Mouse (Mus musculus) erythroblast, adult 5-6 weeks (primary cell): Measurements from ENCODE around the gene Nxpe5. TPM values are rescaled to one million over a fixed set of nuclear protein-coding genes. Genes with fewer than 3 reads are reported as not detected.

Experiments used
- ATAC-seq: replicated peaks from 2 replicates; pipeline ENCODE4 v1.8.0; 2016; ENCODE audit warnings: moderate number of reproducible peaks, mild to moderate bottlenecking, moderate TSS enrichment, inconsistent platforms; ENCODE audit not compliant: poor library complexity, low FRiP score, severe bottlenecking
- total RNA-seq, 2 experiments: library from RNA; stranded (forward) in 1 of 2; stranded (reverse) in 1 of 2; fragments of 150-400 nt in 1 of 2; fragments of 200-764, 138-1000 nt in 1 of 2; gene quantifications; 2 replicates each; pipeline versions ENCODE4 v1.2.3 to v1.2.4; 2015 to 2017; ENCODE audit warnings: low replicate concordance in 2 of 2

Nxpe5 gene
- total RNA-seq, 2 experiments from 2014 or later, result not detected

DNA sequence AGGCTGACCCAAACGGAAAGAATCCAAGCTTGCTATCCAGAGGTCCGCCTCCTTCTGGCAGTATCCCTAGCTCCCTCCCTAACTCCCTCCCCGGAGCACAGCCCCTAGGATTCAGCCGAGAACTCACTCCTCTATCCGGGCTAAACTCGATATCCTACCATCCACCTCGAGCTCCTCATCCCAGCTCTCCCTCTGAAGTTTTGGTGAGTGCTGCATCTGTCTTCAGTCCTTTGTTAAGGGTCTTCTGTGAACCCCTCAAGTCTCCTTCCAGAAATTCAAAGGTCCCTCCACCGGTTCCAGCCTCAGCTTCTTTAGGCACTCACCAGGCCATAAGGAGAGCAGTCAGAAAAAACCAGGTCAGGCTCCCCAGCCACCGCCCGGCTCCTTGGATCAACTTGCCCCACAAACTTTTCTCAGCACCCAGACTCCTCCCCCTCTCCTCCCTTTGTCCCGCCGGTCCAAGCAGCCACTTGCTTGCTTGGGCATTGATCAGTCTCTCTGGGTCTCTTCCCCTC, 46.8 kb downstream of the Nxpe5 start, which contains the start of gene Gal3st4:
TSS of gene Gal3st4 (minus strand) at position 432 of the 515 bp plus-strand sequence.
- ATAC-seq, result no peak

DNA sequence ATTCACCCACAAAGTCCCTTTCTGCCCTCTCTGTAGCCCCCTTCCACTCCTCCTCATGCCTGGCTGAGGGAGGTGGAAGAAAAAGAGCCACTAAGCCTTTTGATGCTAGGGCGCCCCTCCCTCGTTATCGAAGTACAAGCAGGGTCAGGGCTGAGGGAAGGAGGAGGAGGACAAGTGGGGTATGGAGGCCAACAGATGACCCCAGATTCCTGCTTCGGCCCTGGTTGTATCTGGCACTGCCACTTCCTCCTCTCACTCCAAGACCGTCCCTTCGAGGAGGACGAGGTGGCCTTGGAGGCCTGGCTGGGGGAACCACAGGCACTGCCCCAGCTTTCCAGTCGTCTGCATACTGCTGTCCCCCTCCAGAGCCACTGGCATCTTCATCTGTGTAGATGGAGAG, 48.5 kb downstream of the Nxpe5 start:
- ATAC-seq, result no peak

DNA sequence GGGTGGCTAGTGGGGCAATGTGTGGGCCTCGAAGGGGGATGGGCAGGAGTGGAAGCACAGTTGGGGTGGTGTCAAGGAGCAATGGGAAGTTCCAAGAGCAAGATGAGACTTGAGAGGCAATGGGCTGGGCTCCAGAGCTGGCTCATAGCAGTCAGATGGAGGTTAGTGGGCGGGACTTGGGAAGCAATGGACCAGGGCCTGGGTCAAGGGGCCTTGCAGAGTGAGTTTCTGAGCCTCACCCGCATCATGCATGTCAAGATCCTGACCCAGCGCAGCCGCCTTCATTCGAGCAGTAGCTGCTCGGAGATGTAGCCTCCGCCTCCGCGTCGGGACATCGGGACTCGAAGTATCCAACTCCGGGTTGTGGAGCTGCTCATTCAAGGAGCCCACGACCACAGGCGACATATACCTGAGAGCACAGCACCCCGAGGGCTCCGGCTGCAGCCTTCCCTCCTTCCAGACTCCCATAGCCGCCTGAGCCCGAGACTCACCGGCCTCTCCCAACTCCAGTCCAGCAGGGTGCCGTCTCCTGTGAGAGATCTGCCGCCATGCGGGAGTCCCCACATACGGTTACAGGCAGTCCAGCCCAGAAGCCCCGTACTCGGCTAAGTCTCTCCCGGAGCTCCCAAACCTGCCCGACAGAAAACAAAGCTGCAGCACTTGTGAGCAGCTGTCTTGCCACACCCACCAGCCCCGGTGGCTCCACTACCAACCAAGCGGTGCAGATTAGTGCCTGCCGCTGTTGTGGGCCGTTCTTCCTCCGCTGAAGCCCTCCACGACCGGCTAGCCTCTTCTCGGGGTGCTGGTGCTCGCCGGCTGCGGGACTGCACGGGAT, 49.7 kb downstream of the Nxpe5 start:
- ATAC-seq, result no peak

DNA sequence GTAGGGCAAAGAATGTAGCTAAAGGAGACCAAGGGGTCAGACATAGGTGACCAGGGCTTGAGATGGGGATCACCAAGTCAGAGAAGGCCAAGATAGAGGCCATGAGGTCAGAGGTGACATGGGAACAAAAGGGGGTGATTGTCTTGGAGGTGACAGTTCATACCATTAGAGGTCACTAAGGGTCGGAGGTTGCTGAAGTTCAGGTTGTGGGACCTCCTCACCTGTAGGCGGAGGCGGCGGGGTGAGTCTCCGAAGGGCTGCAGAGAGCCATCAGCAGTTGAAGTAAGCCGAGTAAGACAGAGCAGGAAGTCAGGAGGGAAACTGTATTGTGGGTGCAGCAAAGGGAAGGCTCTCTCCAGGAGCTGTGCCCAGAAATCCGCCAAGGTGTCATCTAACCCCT, 52.3 kb downstream of the Nxpe5 start:
- ATAC-seq, result no peak

DNA sequence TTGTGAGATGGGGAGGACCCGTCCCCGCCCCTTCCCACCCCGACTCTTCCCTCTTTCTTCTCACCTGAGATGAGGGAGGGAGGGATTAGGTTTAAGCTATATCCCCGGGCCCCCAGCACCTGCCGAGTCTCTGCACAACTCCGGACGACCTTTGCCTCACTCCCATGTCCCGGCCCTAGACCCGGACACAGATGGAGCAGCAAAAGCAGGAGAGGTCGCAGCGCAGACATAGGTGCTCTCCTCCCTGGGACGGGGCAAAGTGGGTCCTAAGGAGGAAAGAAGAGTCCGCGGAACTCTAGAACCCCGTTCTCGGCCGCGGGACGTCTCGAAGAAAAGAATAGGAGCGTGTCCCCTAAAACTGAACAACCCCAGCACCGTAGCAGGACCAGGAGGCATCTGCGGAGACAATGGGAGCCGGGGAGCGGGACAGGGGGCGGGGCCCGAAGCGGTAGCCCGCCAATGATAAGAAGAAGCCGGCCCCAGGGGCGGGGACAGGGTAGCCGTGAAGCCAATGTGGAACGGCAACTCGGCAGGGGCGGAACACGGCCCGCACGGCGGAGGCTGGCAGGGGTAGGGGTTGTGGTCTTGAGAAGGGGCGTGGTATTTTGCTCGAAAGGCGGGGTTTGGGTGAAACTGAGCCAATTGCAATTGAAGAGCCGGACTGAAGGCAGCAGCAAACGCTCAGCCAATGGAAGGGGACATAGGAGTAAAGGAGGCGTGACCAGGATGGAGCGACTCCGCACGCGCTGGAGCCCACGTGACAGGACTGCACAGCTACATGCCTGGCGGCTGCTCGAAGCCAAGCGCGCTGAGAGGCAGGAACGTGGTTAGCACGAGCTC, 54.1 kb downstream of the Nxpe5 start, which contains the start of the genes Gm43720, Gpc2 and Stag3:
TSS of gene Gm43720 (minus strand) at position 374 of the 840 bp plus-strand sequence.
TSS of gene Gpc2 (minus strand) at position 421 of the 840 bp plus-strand sequence.
TSS of gene Stag3 (plus strand) at position 656 of the 840 bp plus-strand sequence.
- ATAC-seq, result peak; percentile 94

DNA sequence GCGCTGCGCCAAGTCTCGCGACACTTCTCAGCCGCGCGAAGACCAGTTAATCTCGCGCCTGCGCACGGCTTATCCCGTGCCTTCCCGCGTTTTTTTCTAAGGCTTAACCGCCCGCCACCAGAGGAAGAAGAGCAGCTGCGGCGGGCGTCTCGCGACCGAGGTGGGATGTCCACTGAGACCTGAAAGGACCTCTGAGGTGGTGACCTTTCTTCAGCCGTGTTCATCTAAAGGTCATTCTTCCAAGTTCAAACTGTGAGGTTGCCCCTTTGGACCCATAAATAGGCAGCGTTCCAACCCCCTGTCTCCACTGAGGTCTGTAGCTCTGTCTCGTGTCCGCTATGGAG, 54.7 kb downstream of the Nxpe5 start:
- ATAC-seq, result no peak

DNA sequence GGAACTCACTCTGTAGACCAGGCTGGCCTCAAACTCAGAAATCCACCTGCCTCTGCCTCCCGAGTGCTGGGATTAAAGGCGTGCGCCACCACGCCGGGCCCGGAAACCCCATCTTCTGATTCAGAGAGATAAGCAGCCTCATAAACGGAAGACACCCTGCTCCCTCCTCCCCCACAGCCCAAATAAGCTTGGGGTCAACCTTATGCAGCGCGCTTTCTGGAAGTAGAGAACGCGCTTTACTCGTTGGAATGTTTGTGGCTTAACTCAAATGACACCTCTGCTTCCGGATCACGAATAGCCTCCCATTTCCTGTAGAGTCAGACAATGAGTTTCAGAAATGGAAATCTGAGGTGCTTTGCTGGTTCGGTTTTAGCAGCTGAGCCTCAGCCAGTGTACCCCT, 55.1 kb downstream of the Nxpe5 start:
- no peak for ATAC-seq

DNA sequence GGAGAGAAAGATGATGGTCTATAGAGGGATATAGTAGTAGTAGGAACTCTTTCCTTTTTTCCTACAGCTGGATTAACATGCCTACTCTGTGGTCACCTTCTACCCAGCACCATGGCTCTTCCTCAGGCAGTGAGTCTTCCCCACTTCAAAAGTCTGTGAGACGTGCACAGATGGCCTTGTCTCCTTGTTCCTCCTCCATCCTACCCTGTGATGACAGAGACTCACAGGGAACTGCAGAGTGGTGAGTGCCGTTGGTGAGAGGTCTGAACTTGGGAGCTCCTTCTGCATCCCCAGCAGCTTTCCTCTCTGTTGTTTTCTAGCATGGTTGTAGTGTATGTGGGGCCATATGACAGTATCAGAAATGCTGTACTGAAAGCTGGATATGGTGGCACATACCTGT, 56.1 kb downstream of the Nxpe5 start:
- ATAC-seq, result no peak

DNA sequence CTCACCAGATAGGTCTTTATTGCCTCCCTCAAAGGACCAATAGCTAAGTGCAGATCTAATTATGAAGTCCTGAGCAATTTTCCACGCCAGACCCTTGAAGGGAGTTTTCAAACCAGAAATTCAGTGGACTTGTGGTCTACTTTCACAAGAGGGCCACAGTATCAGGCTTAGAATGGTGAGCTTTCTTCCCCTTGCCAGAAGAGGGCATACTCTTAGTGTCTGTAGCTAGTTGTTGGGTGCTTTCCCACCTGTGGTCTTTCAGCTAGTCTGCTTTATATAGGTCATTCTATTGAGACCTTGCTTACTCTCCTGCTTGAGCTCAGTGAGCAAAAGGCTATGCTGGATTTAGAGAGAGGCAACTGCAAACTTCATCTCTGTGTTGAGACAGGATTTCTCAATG, 57.8 kb downstream of the Nxpe5 start:
- ATAC-seq, result no peak

DNA sequence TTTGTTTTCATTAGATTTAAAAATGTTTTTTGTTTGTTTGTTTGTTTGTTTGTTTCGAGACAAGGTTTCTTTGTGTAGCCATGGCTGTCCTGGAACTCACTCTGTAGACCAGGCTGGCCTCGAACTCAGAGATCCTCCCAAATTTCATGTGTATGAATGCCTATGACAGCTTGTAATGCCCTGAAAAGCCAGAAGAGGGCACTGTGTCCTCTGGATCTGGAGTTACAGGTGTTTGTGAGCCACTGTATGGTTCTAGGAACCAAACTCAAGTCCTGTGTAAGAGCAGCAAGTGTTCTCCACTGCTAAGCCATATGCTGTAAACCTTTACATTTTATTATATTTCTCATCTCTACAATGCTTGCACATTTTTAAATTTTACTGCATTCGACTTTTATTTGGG, 62.2 kb downstream of the Nxpe5 start:
- ATAC-seq, result no peak

DNA sequence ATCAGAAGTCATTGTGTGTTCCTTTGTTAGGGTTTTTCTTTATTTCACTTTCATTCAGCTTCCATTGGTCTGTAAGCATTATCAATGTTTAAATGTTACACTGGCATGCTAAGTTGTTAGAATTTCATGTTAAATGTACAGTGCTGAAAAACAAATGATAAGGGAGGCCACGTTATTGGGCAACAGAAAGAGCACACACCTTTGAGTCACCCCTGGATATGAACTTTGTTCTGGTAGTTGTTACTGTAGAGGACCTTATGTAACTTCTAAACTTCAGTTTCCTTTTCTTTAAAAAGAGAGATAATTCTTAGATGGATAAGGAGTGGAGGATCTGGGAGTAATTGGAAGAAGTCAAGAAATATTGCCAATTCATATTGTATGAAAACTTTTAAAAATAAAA, 65.9 kb downstream of the Nxpe5 start:
- ATAC-seq, result no peak

DNA sequence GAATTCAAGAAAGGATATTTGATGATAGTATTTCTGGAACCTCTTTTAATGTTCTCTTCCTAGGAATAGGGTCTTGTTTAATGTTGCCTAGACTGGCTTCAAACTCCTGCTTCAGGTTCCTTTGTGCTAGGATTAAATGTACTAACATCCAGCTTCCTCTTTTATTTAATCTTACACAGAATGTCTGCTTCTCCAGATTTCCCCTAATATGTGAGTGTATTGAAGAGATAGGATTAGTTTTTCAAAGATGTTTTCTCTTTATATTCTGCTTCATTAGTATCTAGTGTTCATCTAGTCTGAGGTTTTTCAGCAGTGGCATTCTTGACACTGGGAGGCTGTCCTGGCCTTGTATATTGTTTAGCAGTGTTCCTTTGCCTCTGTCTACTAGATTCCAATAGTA, 68.5 kb downstream of the Nxpe5 start:
- ATAC-seq, result no peak

DNA sequence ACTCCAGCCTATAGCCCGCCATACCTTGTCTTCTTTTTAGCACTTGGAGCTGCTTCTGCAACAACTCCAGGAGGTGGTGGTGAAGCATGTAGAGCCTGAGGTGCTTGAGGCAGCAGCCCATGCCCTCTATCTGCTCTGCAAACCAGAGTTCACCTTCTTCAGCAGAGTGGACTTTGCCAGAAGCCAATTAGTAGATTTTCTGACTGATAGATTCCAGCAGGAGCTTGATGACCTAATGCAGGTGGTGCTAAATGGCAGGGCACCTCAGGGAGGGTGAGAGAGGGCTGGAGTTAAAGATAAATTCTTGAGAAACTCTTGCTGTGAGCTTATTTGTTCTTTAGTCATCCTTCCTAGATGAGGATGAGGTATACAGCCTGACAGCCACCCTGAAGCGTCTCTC, 73.9 kb downstream of the Nxpe5 start:
- ATAC-seq, result no peak

Other genes with a start within 250 kb of the Nxpe5 start
- not detected in 2 replicates for gene Azgp1, start 244.4 kb upstream of the Nxpe5 start, total RNA-seq (2015; ENCODE audit: low replicate concordance)
- gene Azgp1, start 244.4 kb upstream of the Nxpe5 start, total RNA-seq (2017; ENCODE audit: low replicate concordance), result not detected in 2 replicates
- gene Smok3a, start 204.6 kb upstream of the Nxpe5 start, total RNA-seq (2015; ENCODE audit: low replicate concordance), result not detected in 2 replicates
- 0.09 TPM in 1 of 2 replicates, not detected in the other for gene Smok3a, start 204.6 kb upstream of the Nxpe5 start, total RNA-seq (2017; ENCODE audit: low replicate concordance)
- not detected in 2 replicates for gene Smok3b, start 204.5 kb upstream of the Nxpe5 start, total RNA-seq (2015; ENCODE audit: low replicate concordance)
- not detected in 2 replicates for gene Smok3b, start 204.5 kb upstream of the Nxpe5 start, total RNA-seq (2017; ENCODE audit: low replicate concordance)
- gene Smok3c, start 172.7 kb upstream of the Nxpe5 start, total RNA-seq (2015; ENCODE audit: low replicate concordance), result not detected in 2 replicates
- not detected in 2 replicates for gene Smok3c, start 172.7 kb upstream of the Nxpe5 start, total RNA-seq (2017; ENCODE audit: low replicate concordance)
- 10.0 and 15.7 TPM in 2 replicates for gene Zkscan1, start 140.8 kb upstream of the Nxpe5 start, total RNA-seq (2015; ENCODE audit: low replicate concordance)
- 11.1 and 16.9 TPM in 2 replicates for gene Zkscan1, start 140.8 kb upstream of the Nxpe5 start, total RNA-seq (2017; ENCODE audit: low replicate concordance)
- gene Zscan21, start 109.0 kb upstream of the Nxpe5 start, total RNA-seq (2015; ENCODE audit: low replicate concordance), result 3.8 and 9.2 TPM in 2 replicates
- gene Zscan21, start 109.0 kb upstream of the Nxpe5 start, total RNA-seq (2017; ENCODE audit: low replicate concordance), result 6.8 and 13.2 TPM in 2 replicates
- 0.77 TPM in 1 of 2 replicates, not detected in the other for gene Zfp113, start 70.2 kb upstream of the Nxpe5 start, total RNA-seq (2015; ENCODE audit: low replicate concordance)
- gene Zfp113, start 70.2 kb upstream of the Nxpe5 start, total RNA-seq (2017; ENCODE audit: low replicate concordance), result 2.6 and 5.4 TPM in 2 replicates
- 23.0 and 62.8 TPM in 2 replicates for gene Cops6, start 64.8 kb upstream of the Nxpe5 start, total RNA-seq (2015; ENCODE audit: low replicate concordance)
- gene Cops6, start 64.8 kb upstream of the Nxpe5 start, total RNA-seq (2017; ENCODE audit: low replicate concordance), result 17.0 and 19.7 TPM in 2 replicates
- gene Ap4m1, start 53.9 kb upstream of the Nxpe5 start, total RNA-seq (2015; ENCODE audit: low replicate concordance), result 4.8 and 5.6 TPM in 2 replicates
- gene Ap4m1, start 53.9 kb upstream of the Nxpe5 start, total RNA-seq (2017; ENCODE audit: low replicate concordance), result 7.9 and 12.5 TPM in 2 replicates
- gene Mcm7, start 53.5 kb upstream of the Nxpe5 start, total RNA-seq (2015; ENCODE audit: low replicate concordance), result 78.0 and 100 TPM in 2 replicates
- 155 and 180 TPM in 2 replicates for gene Mcm7, start 53.5 kb upstream of the Nxpe5 start, total RNA-seq (2017; ENCODE audit: low replicate concordance)
- gene Taf6, start 38.4 kb upstream of the Nxpe5 start, total RNA-seq (2015; ENCODE audit: low replicate concordance), result 10.6 and 16.9 TPM in 2 replicates
- 10.9 and 11.5 TPM in 2 replicates for gene Taf6, start 38.4 kb upstream of the Nxpe5 start, total RNA-seq (2017; ENCODE audit: low replicate concordance)
- gene Cnpy4, start 38.4 kb upstream of the Nxpe5 start, total RNA-seq (2015; ENCODE audit: low replicate concordance), result 7.3 and 12.1 TPM in 2 replicates
- gene Cnpy4, start 38.4 kb upstream of the Nxpe5 start, total RNA-seq (2017; ENCODE audit: low replicate concordance), result 6.3 and 13.1 TPM in 2 replicates
- gene Mblac1, start 31.6 kb upstream of the Nxpe5 start, total RNA-seq (2015; ENCODE audit: low replicate concordance), result 1.0 TPM in 1 of 2 replicates, not detected in the other
- 2.2 and 2.5 TPM in 2 replicates for gene Mblac1, start 31.6 kb upstream of the Nxpe5 start, total RNA-seq (2017; ENCODE audit: low replicate concordance)
- 34.5 and 63.6 TPM in 2 replicates for gene Lamtor4, start 29.6 kb downstream of the Nxpe5 start, total RNA-seq (2015; ENCODE audit: low replicate concordance)
- gene Lamtor4, start 29.6 kb downstream of the Nxpe5 start, total RNA-seq (2017; ENCODE audit: low replicate concordance), result 11.3 and 13.1 TPM in 2 replicates
- 9.0 and 16.9 TPM in 2 replicates for gene BC037034, start 38.1 kb downstream of the Nxpe5 start, total RNA-seq (2015; ENCODE audit: low replicate concordance)
- gene BC037034, start 38.1 kb downstream of the Nxpe5 start, total RNA-seq (2017; ENCODE audit: low replicate concordance), result 10.5 and 20.8 TPM in 2 replicates
- gene Gal3st4, start 46.9 kb downstream of the Nxpe5 start, total RNA-seq (2015; ENCODE audit: low replicate concordance), result not detected in 2 replicates
- gene Gal3st4, start 46.9 kb downstream of the Nxpe5 start, total RNA-seq (2017; ENCODE audit: low replicate concordance), result not detected in 2 replicates
- gene Gm43720, start 54.1 kb downstream of the Nxpe5 start, total RNA-seq (2015; ENCODE audit: low replicate concordance), result 0.21 TPM in 1 of 2 replicates, not detected in the other
- gene Gm43720, start 54.1 kb downstream of the Nxpe5 start, total RNA-seq (2017; ENCODE audit: low replicate concordance), result not detected in 2 replicates
- gene Gpc2, start 54.1 kb downstream of the Nxpe5 start, total RNA-seq (2015; ENCODE audit: low replicate concordance), result 2.9 TPM in 1 of 2 replicates, not detected in the other
- 1.7 TPM in 1 of 2 replicates, not detected in the other for gene Gpc2, start 54.1 kb downstream of the Nxpe5 start, total RNA-seq (2017; ENCODE audit: low replicate concordance)
- 9.0 and 25.7 TPM in 2 replicates for gene Stag3, start 54.3 kb downstream of the Nxpe5 start, total RNA-seq (2015; ENCODE audit: low replicate concordance)
- 5.6 and 10.9 TPM in 2 replicates for gene Stag3, start 54.3 kb downstream of the Nxpe5 start, total RNA-seq (2017; ENCODE audit: low replicate concordance)
- gene Pvrig, start 116.1 kb downstream of the Nxpe5 start, total RNA-seq (2015; ENCODE audit: low replicate concordance), result not detected in 2 replicates
- gene Pvrig, start 116.1 kb downstream of the Nxpe5 start, total RNA-seq (2017; ENCODE audit: low replicate concordance), result 0.17 TPM in 1 of 2 replicates, not detected in the other
- 3.6 and 6.0 TPM in 2 replicates for gene Zfp157, start 215.6 kb downstream of the Nxpe5 start, total RNA-seq (2015; ENCODE audit: low replicate concordance)
- gene Zfp157, start 215.6 kb downstream of the Nxpe5 start, total RNA-seq (2017; ENCODE audit: low replicate concordance), result 0.98 and 2.7 TPM in 2 replicates